Mouse (Mus musculus) liver, embryonic 11.5 days (tissue): ENCODE measurements around the gene Myt1l. TPM values are rescaled to one million over a fixed set of nuclear protein-coding genes. Genes with fewer than 3 reads are reported as not detected.

Source experiments
- ATAC-seq: fragments of 200-750 bp; cut with Nextera tagmentation; replicated peaks from 2 replicates; pipeline ENCODE4 v1.8.0; 2017; ENCODE audit warnings: moderate number of reproducible peaks, mild to moderate bottlenecking, moderate TSS enrichment, moderate library complexity; ENCODE audit not compliant: low FRiP score
- DNase-seq: peaks from one replicate; pipeline ENCODE4 v3.0.0-alpha.2; 2017; ENCODE audit warnings: low spot score
- H3K27ac ChIP-seq: fragments of 300-500 bp; sonication (generic); 2 replicates; pipeline ENCODE4 v1.5.1; 2014; ENCODE audit warnings: mild to moderate bottlenecking, low read depth, low read length, control low read depth
- H3K27me3 ChIP-seq: fragments of 300-500 bp; sonication (generic); replicated peaks from 2 replicates; pipeline ENCODE4 v1.6.1; 2014; ENCODE audit warnings: low read length, mixed read lengths; ENCODE audit not compliant: control insufficient read depth, insufficient read depth
- H3K36me3 ChIP-seq: fragments of 300-500 bp; sonication (generic); 2 replicates; pipeline ENCODE4 v1.6.1; 2014; ENCODE audit warnings: mild to moderate bottlenecking, low read length, moderate library complexity, mixed read lengths; ENCODE audit not compliant: control insufficient read depth, insufficient read depth
- H3K4me1 ChIP-seq: fragments of 300-500 bp; sonication (generic); replicated peaks from 2 replicates; pipeline ENCODE4 v1.6.1; 2014; ENCODE audit warnings: low read length, mixed read lengths; ENCODE audit not compliant: control insufficient read depth, insufficient read depth
- H3K4me2 ChIP-seq: fragments of 300-500 bp; sonication (generic); 2 replicates; pipeline ENCODE4 v1.6.1; 2014; ENCODE audit warnings: mild to moderate bottlenecking, control low read depth, moderate library complexity
- H3K4me3 ChIP-seq: fragments of 300-500 bp; sonication (generic); 2 replicates; pipeline ENCODE4 v1.5.1; 2014; ENCODE audit warnings: low read depth, low read length, control low read depth
- H3K9ac ChIP-seq: fragments of 300-500 bp; sonication (generic); 2 replicates; pipeline ENCODE4 v1.6.1; 2014; ENCODE audit warnings: low read depth, low read length, control low read depth
- H3K9me3 ChIP-seq: fragments of 300-500 bp; sonication (generic); 2 replicates; pipeline ENCODE4 v1.6.1; 2016; ENCODE audit warnings: low read length, inconsistent platforms, mixed read lengths; ENCODE audit not compliant: control insufficient read depth
- WGBS: fragments of 180-500 bp; shearing (Covaris S2); extraction: QIAGEN DNeasy Blood & Tissue Kit; methylation state at CpG from one replicate; pipeline ENCODE4 v1.1.7; 2014; 5-methylcytosine and 5-hydroxymethylcytosine counted together
- polyA plus RNA-seq: library from polyadenylated mRNA; unstranded; fragments of >200 nt; fragmentation: Nextera tagmentation; extraction: Ambion mirVana; gene quantifications from 2 replicates; pipeline ENCODE4 v1.2.1, GENCODE M21; 2014

Gene Myt1l
- polyA plus RNA-seq, 1 experiment from 2014 or later, result 0.44 TPM

DNA sequence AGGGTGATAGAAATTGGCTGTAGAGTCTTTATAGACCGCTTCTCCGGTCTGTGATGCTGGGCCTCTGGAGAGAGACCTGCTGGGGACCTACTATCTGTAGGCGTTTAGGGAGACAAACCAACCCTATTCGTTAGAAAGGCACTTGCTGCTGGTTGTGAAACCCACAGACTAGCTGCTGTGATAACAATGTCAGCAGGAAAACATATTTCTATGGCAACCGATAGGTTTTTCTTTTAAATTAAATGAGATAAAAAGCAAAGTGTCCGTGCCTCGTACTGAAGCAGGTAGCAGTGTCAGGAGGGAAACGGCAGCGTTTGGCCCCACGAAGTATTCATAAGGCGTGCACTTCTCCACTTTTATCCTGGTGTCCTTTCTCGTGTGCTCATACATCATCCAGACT, 127.5 kb downstream of the Myt1l start:
- H3K9me3 ChIP-seq, result no peaks in the 10 kb centered on the region
- no peak for ATAC-seq
- 63% methylated on average over 12 of the region's 12 CpGs for WGBS

DNA sequence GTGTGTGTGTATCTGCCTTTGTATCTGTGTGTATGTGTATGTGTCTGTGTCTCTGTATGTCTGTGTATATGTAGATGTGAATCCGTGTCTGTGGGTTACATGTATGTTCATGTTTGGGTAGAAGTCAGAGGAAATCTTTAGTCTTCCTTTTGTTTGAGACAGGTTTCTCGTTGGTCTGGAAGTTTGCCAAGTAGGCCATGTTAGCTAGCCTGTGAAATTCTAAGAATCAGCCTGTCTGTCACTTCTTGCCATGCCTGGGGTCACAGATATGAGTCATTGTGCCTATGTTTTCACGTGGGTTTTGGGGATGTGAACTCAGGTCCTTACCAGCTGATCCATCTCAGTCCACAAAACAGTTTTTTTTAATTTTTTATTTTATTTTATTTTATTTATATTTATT, 128.9 kb downstream of the Myt1l start:
- H3K9me3 ChIP-seq, result no peaks in the 10 kb centered on the region
- no peak for DNase-seq
- no peak overlapping the region for H3K27ac ChIP-seq
- no peaks in the 10 kb centered on the region for H3K4me1 ChIP-seq
- H3K36me3 ChIP-seq, result no peaks in the 10 kb centered on the region
- no peak for ATAC-seq
- no peak overlapping the region for H3K9ac ChIP-seq
- no peak overlapping the region for H3K4me2 ChIP-seq
- WGBS, result 52% methylated on average over 3 of the region's 3 CpGs
- H3K27me3 ChIP-seq, result no peaks in the 10 kb centered on the region
- no peak overlapping the region for H3K4me3 ChIP-seq

More for the DNA sequence above, 127.5 kb downstream of the Myt1l start:
- Histone ChIP-seq H3K27ac (no peak overlapping the region), H3K4me1 (no peaks in the 10 kb centered on the region), H3K27me3 (no peaks in the 10 kb centered on the region), H3K9ac (no peak overlapping the region), H3K4me2 (no peak overlapping the region), H3K4me3 (no peak overlapping the region), H3K36me3 (no peaks in the 10 kb centered on the region)
- DNase-seq, result no peak

DNA sequence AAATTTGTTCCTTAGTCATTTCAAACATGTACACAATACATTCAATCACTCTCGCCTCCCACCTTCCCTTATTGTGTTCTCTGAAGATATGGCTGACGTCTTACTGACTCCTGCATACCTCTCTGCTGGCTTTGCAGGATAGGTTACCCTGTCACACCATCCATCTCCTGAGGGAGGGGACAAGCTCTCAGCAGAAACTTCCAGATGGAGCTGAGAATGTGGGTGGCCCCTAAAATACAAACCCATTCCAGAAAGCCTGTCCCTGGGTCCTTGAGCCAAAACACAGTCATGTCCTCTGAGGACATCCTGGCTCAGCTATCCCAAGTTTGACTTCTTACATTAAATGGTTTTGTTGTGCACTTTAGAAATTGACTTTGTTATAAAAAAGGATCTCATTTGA, 129.7 kb downstream of the Myt1l start:
- no peaks in the 10 kb centered on the region for H3K36me3 ChIP-seq
- H3K4me1 ChIP-seq, result no peaks in the 10 kb centered on the region
- 67% methylated on average over 2 of the region's 2 CpGs for WGBS
- H3K4me3 ChIP-seq, result no peak overlapping the region
- H3K9me3 ChIP-seq, result no peaks in the 10 kb centered on the region
- H3K27me3 ChIP-seq, result no peaks in the 10 kb centered on the region
- no peak overlapping the region for H3K27ac ChIP-seq
- H3K4me2 ChIP-seq, result no peak overlapping the region
- H3K9ac ChIP-seq, result no peak overlapping the region
- DNase-seq (no peak), ATAC-seq (no peak)

DNA sequence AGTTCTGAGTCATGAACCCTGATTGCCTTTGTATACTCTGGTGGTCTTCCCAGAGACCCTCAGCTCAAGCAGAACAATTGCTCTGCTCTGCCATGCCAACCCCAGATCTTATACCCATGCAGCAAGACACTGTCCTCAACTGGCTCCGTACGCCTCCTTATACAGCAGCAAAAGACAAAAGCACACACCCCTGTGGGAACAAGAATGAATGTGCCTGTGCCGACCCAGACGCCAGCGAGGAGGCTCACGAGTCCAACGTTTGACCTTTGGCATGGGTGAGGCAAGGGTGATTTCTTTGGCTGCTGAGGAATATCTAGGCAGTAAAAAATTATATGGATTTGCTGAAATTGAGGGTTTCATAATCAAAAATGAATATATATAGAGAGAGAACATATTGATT, 143.8 kb downstream of the Myt1l start:
- Histone ChIP-seq H3K4me2 (no peak overlapping the region), H3K9me3 (no peaks in the 10 kb centered on the region), H3K4me3 (no peak overlapping the region), H3K9ac (no peak overlapping the region), H3K27ac (no peak overlapping the region), H3K4me1 (no peaks in the 10 kb centered on the region), H3K36me3 (no peaks in the 10 kb centered on the region), H3K27me3 (no peaks in the 10 kb centered on the region)
- 84% methylated on average over 7 of the region's 7 CpGs for WGBS
- DNase-seq (no peak), ATAC-seq (no peak)

DNA sequence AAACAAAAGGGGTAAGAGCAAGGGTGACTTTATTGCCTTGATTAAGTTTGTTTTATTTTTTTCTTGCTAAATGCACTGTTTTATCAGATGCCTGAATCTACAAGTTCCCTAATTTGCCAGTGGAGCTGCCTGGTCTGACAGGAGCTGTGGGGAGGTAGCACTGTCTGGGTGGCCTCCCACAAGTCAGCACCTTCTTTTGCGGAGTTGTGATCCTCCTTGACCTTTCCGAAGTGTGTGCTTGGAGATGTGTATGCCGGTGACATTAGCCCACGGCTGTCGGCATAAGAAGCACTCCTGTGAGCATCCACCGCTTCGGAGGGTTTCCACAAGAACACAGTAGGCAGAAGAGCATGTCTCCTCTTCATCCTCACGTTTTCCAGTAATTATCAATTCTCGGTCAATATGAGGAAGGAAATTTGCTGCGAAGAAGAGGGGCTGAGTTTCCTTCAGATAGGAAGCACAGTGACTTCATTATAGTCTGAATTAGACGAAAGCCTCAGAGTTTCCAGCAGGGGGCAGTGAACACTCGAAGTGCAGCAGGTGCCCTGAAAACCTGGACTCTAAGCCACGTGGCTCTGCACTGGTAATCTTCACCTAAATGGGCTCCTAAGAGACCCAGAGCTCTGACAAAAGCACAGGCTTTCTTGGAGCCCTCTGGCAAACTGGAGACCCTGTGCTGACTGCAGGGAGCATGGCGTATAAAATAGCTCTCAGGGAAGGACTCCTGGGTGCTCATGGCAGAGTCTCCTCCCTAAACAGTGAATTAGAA, 147.6 kb downstream of the Myt1l start:
- Histone ChIP-seq H3K9ac (no peak overlapping the region), H3K4me2 (no peak overlapping the region), H3K36me3 (no peaks in the 10 kb centered on the region), H3K27me3 (no peaks in the 10 kb centered on the region), H3K27ac (no peak overlapping the region), H3K4me3 (no peak overlapping the region), H3K9me3 (no peaks in the 10 kb centered on the region), H3K4me1 (no peaks in the 10 kb centered on the region)
- DNase-seq (no peak), ATAC-seq (no peak)
- 51% methylated on average over 14 of the region's 14 CpGs for WGBS

DNA sequence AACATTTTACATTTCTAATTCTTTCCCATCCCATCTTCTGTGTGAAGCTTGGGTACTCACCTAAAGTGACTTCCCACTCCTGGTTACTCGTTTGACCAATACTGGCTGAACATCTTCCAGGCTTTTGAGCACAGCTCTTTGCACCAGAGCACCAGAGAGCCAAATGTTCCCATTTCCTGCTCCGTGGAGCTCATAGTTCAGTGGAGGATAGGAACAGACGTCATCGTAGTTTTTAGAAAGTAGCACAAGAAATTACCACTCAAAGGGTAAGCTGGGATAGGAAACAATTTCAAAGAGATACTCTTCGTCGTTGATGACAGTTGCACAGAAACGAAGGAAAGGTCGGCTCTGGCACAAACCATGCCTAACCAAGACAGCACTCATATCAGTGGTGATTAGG, 154.2 kb downstream of the Myt1l start:
- DNase-seq, result no peak
- no peak for ATAC-seq
- no peaks in the 10 kb centered on the region for H3K27me3 ChIP-seq
- no peaks in the 10 kb centered on the region for H3K4me1 ChIP-seq
- no peaks in the 10 kb centered on the region for H3K9me3 ChIP-seq
- H3K27ac ChIP-seq, result no peak overlapping the region
- whole genome bisulfite sequencing, result 70% methylated on average over 8 of the region's 8 CpGs
- H3K4me2 ChIP-seq, result no peak overlapping the region
- H3K9ac ChIP-seq, result no peak overlapping the region
- H3K36me3 ChIP-seq, result no peaks in the 10 kb centered on the region
- H3K4me3 ChIP-seq, result no peak overlapping the region

DNA sequence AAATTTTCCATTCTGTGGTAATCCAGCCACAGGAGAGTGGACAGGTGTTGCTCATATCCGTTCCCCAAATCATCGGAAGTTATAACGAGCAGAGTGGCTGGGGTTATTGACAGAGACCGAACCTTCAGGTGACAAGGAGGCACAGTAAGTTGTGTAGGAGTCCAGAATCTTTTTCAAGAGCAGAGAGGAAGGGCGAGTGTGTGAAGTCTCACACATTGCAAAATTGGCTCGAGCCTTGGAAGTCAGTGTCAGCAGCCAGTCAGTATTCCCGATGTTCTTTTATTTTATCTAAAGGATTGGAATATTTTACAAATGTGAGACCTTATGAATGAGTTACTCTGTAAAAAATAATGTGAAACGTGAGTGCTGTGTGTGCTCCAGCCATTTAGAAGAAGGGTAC, 154.8 kb downstream of the Myt1l start:
- WGBS, result 83% methylated on average over 8 of the region's 8 CpGs
- Histone ChIP-seq H3K27me3 (no peaks in the 10 kb centered on the region), H3K9me3 (no peaks in the 10 kb centered on the region), H3K27ac (no peak overlapping the region), H3K4me3 (no peak overlapping the region), H3K9ac (no peak overlapping the region), H3K4me2 (no peak overlapping the region), H3K36me3 (no peaks in the 10 kb centered on the region), H3K4me1 (no peaks in the 10 kb centered on the region)
- DNase-seq, result no peak
- no peak for ATAC-seq

DNA sequence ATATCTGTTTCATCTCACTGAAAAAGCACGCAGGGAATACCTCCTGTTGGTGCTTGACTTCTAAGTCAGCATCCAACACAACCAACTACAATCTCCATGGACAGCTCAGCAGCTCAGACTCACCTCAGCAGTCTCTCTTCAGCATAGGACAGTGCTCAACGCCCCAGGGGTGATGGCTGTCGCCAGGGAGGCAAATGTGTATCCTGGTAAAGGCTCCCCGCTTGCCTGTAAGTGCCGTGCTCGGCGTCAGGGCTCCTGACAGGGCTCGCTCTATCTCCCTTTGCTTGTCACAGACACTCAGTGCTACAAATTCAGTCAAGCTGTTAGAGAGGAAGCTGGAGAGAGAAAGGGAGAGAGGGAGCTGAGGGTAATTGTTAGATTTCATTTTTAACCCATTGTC, 158.1 kb downstream of the Myt1l start:
- no peak overlapping the region for H3K4me2 ChIP-seq

DNA sequence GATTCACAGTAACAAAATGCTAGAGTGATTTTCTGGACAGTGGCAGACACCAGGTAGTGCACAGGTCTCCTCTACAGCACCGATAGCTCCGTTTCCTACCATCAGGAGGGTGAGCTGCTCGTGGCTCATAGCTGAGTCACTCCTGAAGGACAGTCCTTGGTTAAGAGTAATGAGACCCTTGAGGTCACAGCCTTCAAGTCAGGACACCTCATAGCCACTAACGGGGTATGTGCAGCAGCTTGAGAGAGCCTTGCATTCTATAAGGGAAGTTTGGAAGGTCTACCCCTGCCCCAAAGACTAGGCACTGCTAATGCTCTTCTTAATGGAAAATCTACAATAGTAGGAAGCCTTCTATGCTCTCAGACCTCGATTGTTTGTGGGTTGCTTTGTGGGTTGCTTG, 163.4 kb downstream of the Myt1l start:
- Histone ChIP-seq H3K9me3 (no peaks in the 10 kb centered on the region), H3K4me1 (no peaks in the 10 kb centered on the region), H3K4me2 (no peak overlapping the region), H3K27me3 (no peaks in the 10 kb centered on the region), H3K36me3 (no peaks in the 10 kb centered on the region), H3K9ac (no peak overlapping the region), H3K4me3 (no peak overlapping the region), H3K27ac (no peak overlapping the region)
- no peak for DNase-seq
- 62% methylated on average over 5 of the region's 5 CpGs for WGBS
- no peak for ATAC-seq

More for the DNA sequence above, 158.1 kb downstream of the Myt1l start:
- H3K9ac ChIP-seq, result no peak overlapping the region
- DNase-seq (no peak), ATAC-seq (no peak)
- no peaks in the 10 kb centered on the region for H3K9me3 ChIP-seq
- no peak overlapping the region for H3K4me3 ChIP-seq
- H3K4me1 ChIP-seq, result no peaks in the 10 kb centered on the region
- H3K36me3 ChIP-seq, result no peaks in the 10 kb centered on the region
- no peaks in the 10 kb centered on the region for H3K27me3 ChIP-seq
- 52% methylated on average over 8 of the region's 8 CpGs for WGBS
- H3K27ac ChIP-seq, result no peak overlapping the region
